Mouse (Mus musculus): ENCODE results near the gene Them7. TPM values are rescaled to one million over a fixed set of nuclear protein-coding genes. Genes with fewer than 3 reads are reported as not detected.
A peak's percentile ranks its signal among the peaks of the same experiment; 100 is the strongest.

Gene Them7
- polyA plus RNA-seq, 1 experiment from 2014 or later, result 0.58 TPM

DNA sequence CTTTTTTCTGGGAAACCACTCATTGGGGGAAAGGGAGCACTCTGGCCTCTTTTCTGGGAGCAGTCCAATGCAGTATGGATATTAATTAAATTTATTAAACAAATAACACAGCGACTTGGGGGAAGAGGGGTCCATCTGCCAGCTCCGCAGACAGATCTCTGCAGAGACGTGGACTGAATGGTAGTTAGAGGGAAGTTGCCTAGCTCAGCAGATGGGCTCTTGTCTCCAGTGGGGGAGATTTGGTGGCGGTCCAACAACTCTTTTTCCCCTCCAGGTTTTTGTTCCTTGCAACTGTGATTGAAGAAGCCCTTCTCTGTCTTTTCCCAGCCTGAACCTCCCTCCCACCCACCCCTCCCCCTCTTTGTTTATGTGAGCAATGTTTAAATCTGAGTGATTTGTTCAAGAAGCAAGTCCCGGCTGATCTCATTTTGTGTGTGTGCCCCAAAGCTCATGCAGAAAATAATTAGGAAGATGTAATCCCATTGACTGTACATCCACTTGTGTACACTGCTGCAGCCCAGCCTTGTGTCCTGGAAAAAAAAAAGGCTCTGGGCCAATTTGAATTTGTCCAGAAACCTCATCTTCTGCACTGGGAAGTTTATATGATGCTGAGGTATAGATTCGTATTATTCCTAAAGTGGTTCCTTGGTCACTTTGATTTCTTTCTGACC is 58.4 kb downstream of the Them7 start:
- Histone ChIP-seq H3K27ac (no peak overlapping the region), H3K9me3 (no peaks in the 10 kb centered on the region), H3K4me1 (peaks cover 4% of the 10 kb centered on the region; the same call in 1 of the 2 replicates), H3K9ac (no peak overlapping the region), H3K36me3 (no peaks in the 10 kb centered on the region), H3K27me3 (replicated peaks) (no peaks in the 10 kb centered on the region), H3K4me2 (replicated peaks) (no peak overlapping the region), H3K4me3 (no peak overlapping the region)
- ATAC-seq (ENCODE audit: low FRiP score, low read depth), result peak; percentile 79
- 69% methylated on average over 6 of the region's 6 CpGs for WGBS

DNA sequence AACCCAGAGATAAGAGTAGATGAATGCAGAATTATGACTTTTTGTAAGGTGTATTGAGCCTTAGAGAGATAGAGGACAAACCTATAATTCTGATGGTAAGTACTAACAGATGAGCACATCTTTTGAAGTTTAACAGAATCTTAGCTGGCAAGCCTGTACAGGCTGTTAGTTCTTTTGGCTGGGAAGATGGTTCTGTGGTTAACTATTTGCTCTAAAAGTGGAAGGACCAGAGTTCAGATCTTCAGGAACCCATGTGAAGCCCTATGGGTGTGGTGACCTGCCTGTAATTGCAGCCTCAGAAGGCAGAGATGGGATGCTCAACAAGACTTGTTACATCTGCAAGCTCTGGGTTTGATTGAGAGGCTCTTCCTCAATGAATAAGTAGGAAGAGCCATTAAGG is 59.7 kb downstream of the Them7 start:
- Histone ChIP-seq H3K36me3 (no peaks in the 10 kb centered on the region), H3K9ac (no peak overlapping the region), H3K4me1 (peaks cover 4% of the 10 kb centered on the region; the same call in 1 of the 2 replicates), H3K27me3 (replicated peaks) (no peaks in the 10 kb centered on the region), H3K4me2 (replicated peaks) (no peak overlapping the region), H3K27ac (no peak overlapping the region), H3K4me3 (no peak overlapping the region), H3K9me3 (no peaks in the 10 kb centered on the region)
- no peak for ATAC-seq (ENCODE audit: low FRiP score, low read depth)

DNA sequence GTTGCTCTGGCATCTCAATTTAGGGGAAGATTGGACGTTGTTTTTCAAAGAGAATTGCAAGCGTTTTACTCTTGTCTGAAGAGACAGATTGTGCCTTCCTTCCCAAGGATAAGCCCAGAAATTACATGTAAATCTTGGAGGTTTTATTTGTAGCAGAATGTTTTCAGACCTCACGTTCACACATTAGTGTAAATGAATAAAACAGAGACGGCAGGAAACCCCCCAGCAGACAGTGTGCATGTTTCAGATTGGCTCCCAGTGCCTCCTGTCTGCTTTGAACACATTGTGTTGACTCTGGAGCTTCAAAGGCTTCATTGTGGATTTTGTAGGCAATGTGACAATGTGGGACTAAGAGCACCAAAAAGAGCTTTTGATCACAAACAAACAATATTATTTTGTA is 60.7 kb downstream of the Them7 start:
- H3K27ac ChIP-seq, result no peak overlapping the region
- no peak overlapping the region for H3K4me3 ChIP-seq
- no peaks in the 10 kb centered on the region for H3K9me3 ChIP-seq
- H3K9ac ChIP-seq, result no peak overlapping the region
- no peak for ATAC-seq (ENCODE audit: low FRiP score, low read depth)
- H3K4me2 ChIP-seq (replicated peaks), result no peak overlapping the region
- 71% methylated on average over 4 of the region's 4 CpGs for WGBS
- no peaks in the 10 kb centered on the region for H3K36me3 ChIP-seq
- peaks cover 4% of the 10 kb centered on the region; the same call in 1 of the 2 replicates for H3K4me1 ChIP-seq
- H3K27me3 ChIP-seq (replicated peaks), result no peaks in the 10 kb centered on the region

DNA sequence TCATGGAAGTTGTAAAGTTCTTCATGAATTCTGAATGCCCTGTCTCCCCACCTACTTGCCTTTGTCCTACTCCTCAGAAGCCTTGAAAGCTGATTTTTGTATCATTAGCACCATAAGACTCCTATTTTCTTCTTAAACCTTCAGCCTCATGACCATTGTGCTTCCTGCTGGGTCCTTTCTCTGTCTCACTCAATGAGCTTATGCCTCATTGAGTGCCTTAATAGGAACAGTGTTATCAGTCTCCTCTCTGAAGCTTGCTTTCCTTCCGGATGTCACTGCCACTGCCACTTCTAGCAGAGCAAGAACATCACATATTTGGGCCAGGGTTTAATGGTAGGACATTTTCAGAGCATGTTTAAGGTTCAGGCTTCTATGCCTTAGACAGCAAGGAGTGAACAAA is 71.7 kb downstream of the Them7 start:
- H3K27ac ChIP-seq, result no peak overlapping the region
- H3K4me2 ChIP-seq (replicated peaks), result no peak overlapping the region
- no peak overlapping the region for H3K9ac ChIP-seq
- H3K36me3 ChIP-seq, result no peaks in the 10 kb centered on the region
- no peak for ATAC-seq (ENCODE audit: low FRiP score, low read depth)
- H3K4me3 ChIP-seq, result no peak overlapping the region
- no peaks in the 10 kb centered on the region for H3K27me3 ChIP-seq (replicated peaks)
- 18% methylated on average over 1 of the region's 1 CpGs for WGBS
- no peaks in the 10 kb centered on the region for H3K4me1 ChIP-seq
- H3K9me3 ChIP-seq, result no peaks in the 10 kb centered on the region

DNA sequence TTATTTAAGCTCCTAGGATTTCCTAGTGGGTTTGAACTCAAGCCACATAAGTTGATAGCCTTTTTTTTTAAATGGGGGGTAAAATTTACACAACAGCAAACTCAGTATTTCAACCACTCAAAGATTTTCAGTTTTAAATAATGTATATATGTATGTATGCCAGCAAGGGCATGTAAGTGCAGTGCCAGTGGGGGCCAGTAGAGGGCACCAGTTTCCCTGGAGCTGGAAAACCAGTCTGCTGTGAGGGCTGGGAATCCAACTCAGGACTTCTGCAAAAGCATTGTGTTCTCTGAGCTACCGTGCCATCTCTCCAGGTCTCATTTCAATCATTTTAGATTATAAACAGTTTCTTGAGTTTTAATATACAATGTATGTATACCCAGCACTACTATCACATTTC is 74.8 kb downstream of the Them7 start:
- no peak overlapping the region for H3K4me2 ChIP-seq (replicated peaks)
- no peak for ATAC-seq (ENCODE audit: low FRiP score, low read depth)
- H3K4me3 ChIP-seq, result no peak overlapping the region
- no peaks in the 10 kb centered on the region for H3K4me1 ChIP-seq
- no peaks in the 10 kb centered on the region for H3K27me3 ChIP-seq (replicated peaks)
- H3K27ac ChIP-seq, result no peak overlapping the region
- no peak overlapping the region for H3K9ac ChIP-seq
- no peaks in the 10 kb centered on the region for H3K36me3 ChIP-seq
- 100% methylated on average over 1 of the region's 1 CpGs for WGBS
- no peaks in the 10 kb centered on the region for H3K9me3 ChIP-seq

DNA sequence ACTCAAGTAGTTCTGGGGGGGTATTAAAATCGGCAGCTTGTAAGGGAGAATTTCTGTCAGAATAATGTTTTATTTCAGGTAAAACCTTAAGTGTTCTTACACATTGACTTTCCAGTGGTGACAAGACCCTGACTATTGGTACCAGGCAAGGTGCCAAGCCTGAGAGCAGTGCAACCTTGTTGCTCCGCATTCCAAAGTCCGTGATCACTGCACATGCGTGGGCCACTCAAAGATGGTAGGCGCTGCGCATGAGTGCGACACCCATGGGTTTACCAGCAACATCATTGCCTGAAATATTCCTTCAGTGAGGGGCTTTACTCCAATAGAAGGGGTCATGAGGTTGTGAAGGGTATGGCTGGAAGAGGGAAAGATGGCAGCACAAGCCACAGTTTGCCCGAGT is 77.0 kb downstream of the Them7 start:
- Histone ChIP-seq H3K4me2 (replicated peaks) (no peak overlapping the region), H3K27ac (no peak overlapping the region), H3K4me1 (no peaks in the 10 kb centered on the region), H3K9me3 (no peaks in the 10 kb centered on the region), H3K27me3 (replicated peaks) (no peaks in the 10 kb centered on the region), H3K36me3 (no peaks in the 10 kb centered on the region), H3K9ac (no peak overlapping the region), H3K4me3 (no peak overlapping the region)
- ATAC-seq (ENCODE audit: low FRiP score, low read depth), result no peak
- WGBS, result 96% methylated on average over 8 of the region's 8 CpGs

DNA sequence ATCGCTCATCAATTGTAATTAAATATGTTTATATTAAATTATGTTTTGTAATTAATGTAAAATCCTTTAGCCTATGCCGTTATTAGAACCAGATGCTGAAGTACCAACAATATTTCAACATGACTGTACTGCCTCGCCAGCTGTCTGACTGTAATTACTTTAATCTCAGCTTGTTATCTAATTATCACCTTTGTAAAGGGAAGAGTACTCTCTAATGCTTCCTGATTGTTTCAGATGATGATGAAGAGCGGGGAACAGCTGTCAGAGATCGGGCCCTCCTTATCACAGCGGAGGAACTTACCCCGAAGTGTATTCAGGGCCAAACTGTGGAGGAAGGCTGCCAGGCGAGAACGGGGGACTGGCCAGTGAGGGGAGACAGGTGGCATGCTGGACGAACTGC is 77.4 kb downstream of the Them7 start:
- Histone ChIP-seq H3K27me3 (replicated peaks) (no peaks in the 10 kb centered on the region), H3K9ac (no peak overlapping the region), H3K27ac (no peak overlapping the region), H3K9me3 (no peaks in the 10 kb centered on the region), H3K4me3 (no peak overlapping the region), H3K4me2 (replicated peaks) (no peak overlapping the region), H3K36me3 (no peaks in the 10 kb centered on the region), H3K4me1 (no peaks in the 10 kb centered on the region)
- no peak for ATAC-seq (ENCODE audit: low FRiP score, low read depth)
- 62% methylated on average over 10 of the region's 10 CpGs for WGBS

DNA sequence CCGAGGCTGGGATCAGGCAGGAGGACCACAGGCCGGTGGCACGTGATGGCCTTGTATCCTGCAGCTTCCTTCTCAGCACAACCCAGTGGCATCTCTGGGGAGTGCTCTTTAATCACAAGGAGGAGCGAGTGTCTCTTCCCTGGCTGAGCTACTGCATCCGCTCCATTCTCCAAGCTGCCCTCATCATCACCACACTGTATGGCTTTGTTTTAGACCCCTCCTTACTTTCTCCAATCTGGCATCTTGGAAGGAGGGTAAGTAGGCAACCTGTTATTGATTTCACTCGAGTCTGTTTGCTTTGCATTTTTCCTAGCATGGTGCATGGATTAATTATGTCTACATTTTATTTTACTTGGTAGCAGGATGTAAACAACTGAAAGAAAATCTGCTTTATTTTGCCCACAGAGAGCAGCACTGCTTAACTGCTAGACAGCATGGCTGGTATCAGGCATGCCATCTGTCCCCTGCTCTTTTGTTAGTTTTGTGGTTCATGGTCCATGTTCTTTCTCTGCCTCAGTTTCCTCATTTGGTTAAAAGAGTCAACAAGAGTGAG is 79.9 kb downstream of the Them7 start:
- Histone ChIP-seq H3K9ac (no peak overlapping the region), H3K4me2 (replicated peaks) (no peak overlapping the region), H3K27me3 (replicated peaks) (no peaks in the 10 kb centered on the region), H3K4me3 (no peak overlapping the region), H3K27ac (no peak overlapping the region), H3K36me3 (no peaks in the 10 kb centered on the region), H3K9me3 (no peaks in the 10 kb centered on the region), H3K4me1 (no peaks in the 10 kb centered on the region)
- ATAC-seq (ENCODE audit: low FRiP score, low read depth), result no peak
- WGBS, result 70% methylated on average over 6 of the region's 6 CpGs

DNA sequence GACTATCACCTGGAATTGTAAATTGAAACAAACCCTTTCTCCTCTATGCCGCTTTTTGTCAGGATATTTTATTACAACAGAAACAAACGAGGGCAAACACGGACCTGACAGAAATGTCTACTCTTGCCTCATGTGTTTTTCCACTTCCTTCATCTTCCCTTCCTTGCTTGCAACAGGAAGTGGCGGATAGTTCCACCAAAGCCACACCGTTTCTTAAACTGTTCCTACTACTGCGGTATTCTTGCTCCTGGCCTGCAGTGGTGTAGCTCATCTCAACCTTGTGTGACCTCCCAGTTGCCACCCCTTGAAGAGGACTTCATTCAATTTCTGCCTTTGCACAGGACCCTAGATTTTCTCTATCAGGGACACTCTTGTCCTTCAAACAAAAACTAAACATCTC is 81.8 kb downstream of the Them7 start:
- no peaks in the 10 kb centered on the region for H3K27me3 ChIP-seq (replicated peaks)
- H3K4me3 ChIP-seq, result no peak overlapping the region
- no peak for ATAC-seq (ENCODE audit: low FRiP score, low read depth)
- no peak overlapping the region for H3K27ac ChIP-seq
- no peaks in the 10 kb centered on the region for H3K9me3 ChIP-seq
- H3K4me1 ChIP-seq, result no peaks in the 10 kb centered on the region
- 92% methylated on average over 6 of the region's 6 CpGs for WGBS
- H3K36me3 ChIP-seq, result no peaks in the 10 kb centered on the region
- no peak overlapping the region for H3K9ac ChIP-seq
- H3K4me2 ChIP-seq (replicated peaks), result no peak overlapping the region

DNA sequence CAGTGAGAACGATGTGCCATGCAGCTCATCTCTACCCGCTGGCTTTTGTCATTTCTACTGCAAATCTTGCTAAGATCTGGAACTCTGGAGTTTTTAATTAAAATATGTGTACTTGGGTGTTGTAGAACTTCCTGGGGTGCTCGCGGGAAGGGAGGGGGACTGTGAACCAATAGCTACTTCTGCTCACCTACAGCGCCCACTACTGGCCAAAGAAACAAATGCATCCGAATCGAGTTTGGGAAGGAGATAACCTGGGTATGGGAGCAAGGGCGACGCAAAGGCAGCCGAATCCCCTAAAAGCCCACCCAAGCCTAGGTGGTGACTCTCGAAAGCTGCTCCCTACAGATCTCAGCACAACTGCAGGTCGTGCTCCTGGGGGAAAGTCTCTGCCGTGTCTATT is 87.3 kb downstream of the Them7 start:
- H3K9me3 ChIP-seq, result no peaks in the 10 kb centered on the region
- 55% methylated on average over 13 of the region's 13 CpGs for WGBS
- H3K4me2 ChIP-seq (replicated peaks), result no peak overlapping the region
- no peaks in the 10 kb centered on the region for H3K36me3 ChIP-seq
- H3K4me3 ChIP-seq, result no peak overlapping the region
- no peak overlapping the region for H3K27ac ChIP-seq
- no peak overlapping the region for H3K9ac ChIP-seq
- ATAC-seq (ENCODE audit: low FRiP score, low read depth), result no peak
- 0 out of 2 replicates have a peak, but pooled peaks cover 4% of the 10 kb centered on the region for H3K4me1 ChIP-seq
- no peaks in the 10 kb centered on the region for H3K27me3 ChIP-seq (replicated peaks)

DNA sequence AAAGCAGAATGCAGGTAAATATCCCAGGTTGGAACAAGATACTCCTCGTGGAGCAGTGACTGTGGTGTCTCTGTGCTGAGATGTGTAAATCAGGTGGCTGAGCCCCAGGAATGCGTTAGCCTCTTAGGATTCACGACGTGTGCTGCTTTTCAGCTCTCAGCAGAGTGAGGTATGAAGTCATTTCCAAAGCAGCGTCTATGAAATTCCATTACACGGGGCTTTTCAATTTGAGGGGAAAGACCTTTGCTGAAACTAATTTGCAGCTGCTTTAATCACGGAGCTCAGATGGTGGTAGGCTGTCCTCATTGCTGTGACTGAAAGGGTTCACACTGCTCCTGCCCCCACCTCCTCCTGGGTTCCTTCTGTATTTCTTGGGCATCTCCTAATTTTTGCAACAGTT is 87.9 kb downstream of the Them7 start:
- 7% methylated on average over 7 of the region's 7 CpGs for WGBS
- Histone ChIP-seq H3K27ac (no peak overlapping the region), H3K9ac (no peak overlapping the region), H3K4me2 (replicated peaks) (no peak overlapping the region), H3K9me3 (no peaks in the 10 kb centered on the region), H3K36me3 (no peaks in the 10 kb centered on the region), H3K27me3 (replicated peaks) (no peaks in the 10 kb centered on the region), H3K4me1 (0 out of 2 replicates have a peak, but pooled peaks cover 4% of the 10 kb centered on the region), H3K4me3 (no peak overlapping the region)
- ATAC-seq (ENCODE audit: low FRiP score, low read depth), result peak; percentile 60; the same call in 1 of the 2 replicates

DNA sequence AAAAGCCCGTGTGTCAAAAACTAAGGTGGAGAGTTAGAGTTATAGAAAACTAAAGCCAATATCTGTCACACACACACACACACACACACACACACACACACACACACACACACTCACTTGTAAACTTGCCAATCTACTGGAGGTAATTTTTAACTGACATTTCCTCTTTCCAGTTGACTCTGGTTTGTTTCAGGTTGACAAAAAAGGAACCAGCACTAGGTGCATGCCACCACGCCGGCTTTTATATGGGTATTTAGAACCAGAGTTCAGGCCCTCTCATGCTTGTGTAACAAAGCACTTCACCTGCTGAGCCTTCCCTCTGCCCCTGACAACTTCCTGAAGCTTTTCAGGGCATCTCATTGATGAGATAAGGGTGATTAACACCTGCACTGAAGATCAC is 89.0 kb downstream of the Them7 start:
- H3K36me3 ChIP-seq, result no peaks in the 10 kb centered on the region
- H3K9ac ChIP-seq, result no peak overlapping the region
- 0 out of 2 replicates have a peak, but pooled peaks cover 4% of the 10 kb centered on the region for H3K4me1 ChIP-seq
- H3K27ac ChIP-seq, result no peak overlapping the region
- no peak overlapping the region for H3K4me2 ChIP-seq (replicated peaks)
- WGBS, result 53% methylated on average over 3 of the region's 3 CpGs
- no peaks in the 10 kb centered on the region for H3K9me3 ChIP-seq
- H3K27me3 ChIP-seq (replicated peaks), result no peaks in the 10 kb centered on the region
- no peak overlapping the region for H3K4me3 ChIP-seq
- ATAC-seq (ENCODE audit: low FRiP score, low read depth), result no peak

DNA sequence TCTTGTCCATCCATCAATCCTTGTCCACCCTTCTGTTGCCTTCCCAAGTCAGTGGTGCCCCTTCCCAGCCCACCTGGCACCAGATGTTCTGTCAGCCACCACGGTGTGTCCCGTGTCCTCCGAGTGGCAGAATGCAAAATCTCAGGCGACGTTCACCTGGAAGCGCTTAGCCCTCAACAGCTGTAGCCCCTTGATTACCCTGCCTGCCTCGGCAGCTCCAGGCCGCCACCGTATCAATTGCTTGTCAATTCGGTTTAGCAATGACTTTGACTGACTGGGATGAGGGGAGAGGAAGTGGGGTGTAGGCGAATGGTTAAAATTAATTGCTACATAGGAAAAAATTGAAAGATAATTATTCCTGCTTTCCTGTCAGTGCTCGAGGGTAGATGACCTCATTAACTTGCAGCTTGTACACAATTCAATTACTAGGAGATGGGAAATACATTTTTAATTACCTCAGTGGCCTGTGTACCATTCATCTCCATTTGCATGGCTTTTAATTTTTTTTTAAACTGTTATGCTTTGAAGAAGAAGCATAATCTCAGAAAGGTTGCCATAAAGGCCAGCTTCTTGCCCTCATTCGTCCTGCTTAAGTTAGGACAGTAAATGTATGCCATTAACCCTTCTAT is 93.5 kb downstream of the Them7 start:
- H3K9me3 ChIP-seq, result no peaks in the 10 kb centered on the region
- H3K27ac ChIP-seq, result no peak overlapping the region
- no peak overlapping the region for H3K4me2 ChIP-seq (replicated peaks)
- H3K27me3 ChIP-seq (replicated peaks), result no peaks in the 10 kb centered on the region
- no peaks in the 10 kb centered on the region for H3K36me3 ChIP-seq
- WGBS, result 66% methylated on average over 13 of the region's 13 CpGs
- ATAC-seq (ENCODE audit: low FRiP score, low read depth), result 0 out of 2 replicates have a peak, but pooled peaks have one; percentile 41
- no peak overlapping the region for H3K4me3 ChIP-seq
- H3K9ac ChIP-seq, result no peak overlapping the region
- H3K4me1 ChIP-seq, result no peaks in the 10 kb centered on the region
